Mouse (Mus musculus): ENCODE measurements around the gene Trim15. TPM values are rescaled to one million over a fixed set of nuclear protein-coding genes. Genes with fewer than 3 reads are reported as not detected.

Trim15 gene
- 0.09 TPM in 1 of 2 replicates, not detected in the other for polyA plus RNA-seq (2015; fragmentation: Nextera tagmentation; extraction: Ambion mirVana)

DNA sequence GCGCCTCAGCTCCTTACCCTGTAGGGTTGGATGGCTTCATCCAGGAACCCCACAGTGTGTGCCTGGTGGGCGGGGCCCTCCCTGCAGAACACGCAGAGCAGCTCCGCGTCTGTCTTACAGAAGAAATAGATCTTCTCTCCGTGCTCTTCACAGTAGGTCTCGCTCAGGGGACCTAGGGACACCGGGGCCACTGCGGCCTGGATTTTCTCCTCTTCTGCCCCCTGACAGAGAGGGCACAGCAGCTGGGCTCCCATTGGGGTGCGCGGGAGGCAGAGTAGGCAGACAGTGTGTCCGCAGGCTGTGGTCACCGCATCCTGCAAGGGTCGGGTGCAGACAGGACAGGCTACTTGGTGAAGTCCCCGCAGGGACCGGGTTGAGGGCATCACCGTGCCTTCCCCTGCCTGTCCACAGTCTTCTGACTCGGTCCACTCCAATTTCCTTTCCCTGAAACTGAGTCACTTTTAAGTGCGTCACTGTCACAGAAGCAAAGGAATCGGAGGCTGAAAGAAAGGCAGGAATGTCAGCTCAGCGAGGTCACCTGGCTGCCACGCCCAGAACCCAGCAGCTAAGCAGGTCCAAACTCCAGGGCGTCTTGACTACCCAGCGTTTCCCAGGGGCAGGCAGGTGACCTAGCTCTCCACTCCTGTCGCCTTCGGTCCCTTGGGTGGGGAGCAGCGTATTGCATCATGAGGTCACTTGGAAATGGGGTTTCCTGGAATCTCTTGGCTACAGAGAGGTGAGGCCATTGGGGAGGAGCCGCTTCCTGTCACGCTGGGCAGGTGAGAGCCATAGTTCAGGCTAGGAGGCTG, at the start of gene Trim15:
Gene Trim15 (minus strand): TSS at position 492 of the 809 bp plus-strand sequence.

GRCm38 (mm10) chr17:36897552-36898205, 30.7 kb upstream of the Trim15 start, which contains the start of gene Trim31:
TSS of gene Trim31 (plus strand) at chr17:36898118.

GRCm38 (mm10) chr17:36890073-36890903, 23.3 kb upstream of the Trim15 start, which contains the start of gene Trim40:
TSS of gene Trim40 (minus strand) at chr17:36890123.

DNA sequence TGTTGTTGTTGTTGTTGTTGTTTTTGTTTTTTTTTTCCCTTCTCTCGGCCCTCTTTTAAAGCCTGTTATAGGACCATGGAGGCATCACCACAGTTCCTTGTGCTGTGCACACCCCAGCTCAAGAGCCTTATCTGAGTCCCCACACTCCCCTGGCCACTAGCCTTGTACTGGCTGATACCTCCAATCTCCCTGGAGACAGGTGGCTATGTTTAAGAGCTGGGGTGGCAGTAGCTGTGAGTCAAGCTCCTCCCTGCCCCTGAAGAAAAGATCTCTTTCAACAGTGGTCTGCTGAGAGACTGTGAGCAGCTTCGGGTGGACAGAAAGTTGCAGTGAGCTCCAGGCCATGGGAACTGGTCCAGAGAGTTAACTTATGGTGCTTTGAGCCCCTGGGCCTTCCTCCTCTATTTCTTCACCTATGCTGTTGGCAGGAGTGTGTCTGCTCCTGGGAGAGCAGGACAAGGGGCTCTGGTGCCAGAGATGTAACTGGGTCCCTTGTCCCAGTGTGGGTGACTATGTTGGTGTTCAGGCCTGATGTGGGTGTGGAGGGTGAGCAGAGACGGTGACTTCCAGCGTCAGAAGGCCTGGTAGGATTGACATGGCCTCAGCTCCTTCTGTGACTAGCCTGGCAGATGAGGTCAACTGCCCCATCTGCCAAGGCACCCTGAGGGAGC, 2.4 kb upstream of the Trim15 start, which contains the start of gene Trim10:
Gene Trim10 (plus strand): TSS at position 291 of the 671 bp plus-strand sequence.

GRCm38 (mm10) chr17:36836874-36837647, 29.9 kb downstream of the Trim15 start, which contains the start of gene Trim26:
TSS of gene Trim26 (plus strand) at chr17:36837134.

DNA sequence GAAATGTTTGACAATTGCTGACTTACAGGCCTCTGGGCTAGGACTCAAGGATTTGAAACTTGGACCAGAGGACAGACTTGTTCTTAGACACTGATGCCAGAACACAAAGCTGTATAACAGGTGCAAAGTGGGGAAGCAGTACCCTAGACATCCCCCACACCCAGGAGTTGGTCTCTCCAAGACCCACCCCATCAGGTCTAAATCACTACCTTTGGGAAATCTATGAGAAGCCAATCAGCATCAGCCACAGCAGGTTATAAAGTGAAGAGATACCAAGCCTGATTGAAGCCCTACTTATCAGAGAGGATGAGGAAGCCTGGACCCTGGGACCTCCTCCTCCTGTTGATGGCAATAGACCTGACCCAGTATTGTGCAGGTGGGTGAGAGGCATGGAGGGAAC, 55.1 kb downstream of the Trim15 start, which contains the start of gene H2-M10.6:
Gene H2-M10.6 (plus strand): TSS at position 301 of the 400 bp plus-strand sequence.

Other genes with a start within 250 kb of the Trim15 start
- not detected in 2 replicates for gene H2-M9, start 224.5 kb downstream of the Trim15 start, polyA plus RNA-seq (2015; fragmentation: Nextera tagmentation; extraction: Ambion mirVana)
- gene H2-M1, start 195.0 kb downstream of the Trim15 start, polyA plus RNA-seq (2015; fragmentation: Nextera tagmentation; extraction: Ambion mirVana): not detected in 2 replicates
- not detected in 2 replicates for gene H2-M10.5, start 94.3 kb downstream of the Trim15 start, polyA plus RNA-seq (2015; fragmentation: Nextera tagmentation; extraction: Ambion mirVana)
- gene H2-M10.6, start 55.0 kb downstream of the Trim15 start, polyA plus RNA-seq (2015; fragmentation: Nextera tagmentation; extraction: Ambion mirVana): not detected in 2 replicates
- gene Trim26, start 30.1 kb downstream of the Trim15 start, polyA plus RNA-seq (2015; fragmentation: Nextera tagmentation; extraction: Ambion mirVana): 30.2 and 41.1 TPM in 2 replicates
- 5.5 and 5.9 TPM in 2 replicates for gene Trim10, start 2.4 kb upstream of the Trim15 start, polyA plus RNA-seq (2015; fragmentation: Nextera tagmentation; extraction: Ambion mirVana)
- gene Trim40, start 22.9 kb upstream of the Trim15 start, polyA plus RNA-seq (2015; fragmentation: Nextera tagmentation; extraction: Ambion mirVana): not detected in 2 replicates
- not detected in 2 replicates for gene Trim31, start 30.9 kb upstream of the Trim15 start, polyA plus RNA-seq (2015; fragmentation: Nextera tagmentation; extraction: Ambion mirVana)
- 0.44 and 0.91 TPM in 2 replicates for gene Rnf39, start 75.7 kb upstream of the Trim15 start, polyA plus RNA-seq (2015; fragmentation: Nextera tagmentation; extraction: Ambion mirVana)
- gene Ppp1r11, start 84.5 kb upstream of the Trim15 start, polyA plus RNA-seq (2015; fragmentation: Nextera tagmentation; extraction: Ambion mirVana): 115 and 189 TPM in 2 replicates
- 64.6 and 73.7 TPM in 2 replicates for gene Znrd1, start 91.3 kb upstream of the Trim15 start, polyA plus RNA-seq (2015; fragmentation: Nextera tagmentation; extraction: Ambion mirVana)
- gene Znrd1as, start 91.4 kb upstream of the Trim15 start, polyA plus RNA-seq (2015; fragmentation: Nextera tagmentation; extraction: Ambion mirVana): 6.8 and 8.3 TPM in 2 replicates
- gene 2410137M14Rik, start 114.0 kb upstream of the Trim15 start, polyA plus RNA-seq (2015; fragmentation: Nextera tagmentation; extraction: Ambion mirVana): not detected in 2 replicates
- 0.12 TPM in 1 of 2 replicates, not detected in the other for gene H2-M5, start 122.3 kb upstream of the Trim15 start, polyA plus RNA-seq (2015; fragmentation: Nextera tagmentation; extraction: Ambion mirVana)
- gene Zfp57, start 134.0 kb upstream of the Trim15 start, polyA plus RNA-seq (2015; fragmentation: Nextera tagmentation; extraction: Ambion mirVana): 14.6 and 21.4 TPM in 2 replicates
- 0.06 TPM in 1 of 2 replicates, not detected in the other for gene Mog, start 156.2 kb upstream of the Trim15 start, polyA plus RNA-seq (2015; fragmentation: Nextera tagmentation; extraction: Ambion mirVana)
- 10.0 and 17.7 TPM in 2 replicates for gene Gabbr1, start 178.8 kb upstream of the Trim15 start, polyA plus RNA-seq (2015; fragmentation: Nextera tagmentation; extraction: Ambion mirVana)
- gene Olfr90, start 221.3 kb upstream of the Trim15 start, polyA plus RNA-seq (2015; fragmentation: Nextera tagmentation; extraction: Ambion mirVana): not detected in 2 replicates
- 0.09 TPM in 1 of 2 replicates, not detected in the other for gene Olfr91, start 231.1 kb upstream of the Trim15 start, polyA plus RNA-seq (2015; fragmentation: Nextera tagmentation; extraction: Ambion mirVana)